29 mouse cellular contexts compared by ENCODE assay signal in genomic region chr2:51730805-51731204, GRCm38 (mm10).
DNase-seq lines count a peak whose midpoint lies in the region; ATAC-seq and TF ChIP-seq lines count a peak whose summit lies in the region.
"Had no signal": no experiment of that assay in that cellular context is flagged by ENCODE, and none has a peak within 500 bp of the region (broad histone marks: within the 10 kb centered on the region; RNA-seq: fewer than 3 reads in every experiment).

No protein-coding gene starts in this region.

- peak; percentile 86 for DNase-seq in embryonic facial prominence, embryonic 14.5 days (ENCODE audit: low spot score)
- no peak for DNase-seq in embryonic facial prominence, embryonic 10.5 days (ENCODE audit: low spot score)
- DNase-seq in limb, embryonic 10.5 days (ENCODE audit: low spot score): no peak
- DNase-seq in brain, embryonic 14.5 days (ENCODE audit: low read depth): peak; percentile 37
- peak; percentile 64 for DNase-seq in limb, embryonic 14.5 days (ENCODE audit: low spot score)
- DNase-seq in urinary bladder, postnatal 25 days (ENCODE audit: low spot score): no peak
- DNase-seq: adrenal gland, adult 8-10 months; adrenal gland, postnatal 14 days; adrenal gland, postnatal 36 days; B cell, adult 2 months; cerebellum, adult 18-20 months; cerebellum, adult 8-10 months; cerebellum, adult 9-11 months; cerebellum, postnatal 14 days; cerebellum, postnatal 36 days; embryo, embryonic 11 days had no signal

- no peak overlapping the region for H3K9ac ChIP-seq in embryonic facial prominence, embryonic 14.5 days (ENCODE audit: low read depth, low read length)
- H3K9ac ChIP-seq in limb, embryonic 13.5 days: no peak overlapping the region
- no peak overlapping the region for H3K9ac ChIP-seq in limb, embryonic 14.5 days (ENCODE audit: low read depth, low read length, severe bottlenecking)
- H3K9ac ChIP-seq: embryonic facial prominence, embryonic 12.5 days; embryonic facial prominence, embryonic 15.5 days; forebrain, embryonic 12.5 days had no signal

- peak; percentile 50 for ATAC-seq in embryonic facial prominence, embryonic 14.5 days (ENCODE audit: low read depth)
- ATAC-seq in limb, embryonic 13.5 days (ENCODE audit: low FRiP score, low read depth): peak; percentile 54; the same call in 1 of the 2 replicates
- ATAC-seq in limb, embryonic 14.5 days (ENCODE audit: low FRiP score, low read depth): peak; percentile 80
- ATAC-seq: activated CD4-positive, CD25-positive, alpha-beta regulatory T cell, adult 4 months; CD4-positive, CD25-positive, alpha-beta regulatory T cell, adult 4 months; forebrain, embryonic 14.5 days; forebrain, embryonic 16.5 days; Patski had no signal

- H3K4me3 ChIP-seq in embryonic facial prominence, embryonic 14.5 days (ENCODE audit: low read depth, low read length): no peak overlapping the region
- H3K4me3 ChIP-seq in embryonic facial prominence, embryonic 10.5 days: no peak overlapping the region
- H3K4me3 ChIP-seq in limb, embryonic 13.5 days: no peak overlapping the region
- no peak overlapping the region for H3K4me3 ChIP-seq in limb, embryonic 10.5 days
- no peak overlapping the region for H3K4me3 ChIP-seq in limb, embryonic 14.5 days (replicated peaks; ENCODE audit: low read length)
- H3K4me3 ChIP-seq: embryonic facial prominence, embryonic 12.5 days; embryonic facial prominence, embryonic 15.5 days; erythroblast, embryonic 14.5 days; forebrain, embryonic 10.5 days; forebrain, embryonic 12.5 days had no signal

- no peak overlapping the region for H3K4me2 ChIP-seq in embryonic facial prominence, embryonic 14.5 days (ENCODE audit: low read depth, low read length)
- H3K4me2 ChIP-seq in limb, embryonic 13.5 days (replicated peaks): no peak overlapping the region
- H3K4me2 ChIP-seq in limb, embryonic 14.5 days (replicated peaks; ENCODE audit: low read depth, low read length, severe bottlenecking): no peak overlapping the region
- H3K4me2 ChIP-seq: embryonic facial prominence, embryonic 12.5 days; embryonic facial prominence, embryonic 15.5 days; forebrain, embryonic 12.5 days had no signal

- no peaks in the 10 kb centered on the region for H3K36me3 ChIP-seq in embryonic facial prominence, embryonic 14.5 days (ENCODE audit: control insufficient read depth, insufficient read depth, low read length)
- H3K36me3 ChIP-seq in embryonic facial prominence, embryonic 10.5 days (replicated peaks): no peaks in the 10 kb centered on the region
- no peaks in the 10 kb centered on the region for H3K36me3 ChIP-seq in limb, embryonic 13.5 days
- H3K36me3 ChIP-seq in limb, embryonic 10.5 days: no peaks in the 10 kb centered on the region
- H3K36me3 ChIP-seq in limb, embryonic 14.5 days (ENCODE audit: control insufficient read depth, insufficient read depth, low read length): no peaks in the 10 kb centered on the region
- H3K36me3 ChIP-seq: embryonic facial prominence, embryonic 12.5 days; embryonic facial prominence, embryonic 15.5 days; forebrain, embryonic 10.5 days; forebrain, embryonic 12.5 days; G1E had no signal

- no peaks in the 10 kb centered on the region for H3K27me3 ChIP-seq in embryonic facial prominence, embryonic 14.5 days (replicated peaks; ENCODE audit: control insufficient read depth, insufficient read depth, low read length)
- H3K27me3 ChIP-seq in embryonic facial prominence, embryonic 10.5 days (replicated peaks; ENCODE audit: low read depth, poor library complexity, severe bottlenecking): no peaks in the 10 kb centered on the region
- H3K27me3 ChIP-seq in limb, embryonic 13.5 days: no peaks in the 10 kb centered on the region
- H3K27me3 ChIP-seq in limb, embryonic 10.5 days (ENCODE audit: low read depth, poor library complexity, severe bottlenecking): no peaks in the 10 kb centered on the region
- no peaks in the 10 kb centered on the region for H3K27me3 ChIP-seq in limb, embryonic 14.5 days (ENCODE audit: control insufficient read depth, insufficient read depth, low read length)
- H3K27me3 ChIP-seq: CH12.LX; embryonic facial prominence, embryonic 12.5 days; embryonic facial prominence, embryonic 15.5 days; forebrain, embryonic 12.5 days; Patski had no signal

- H3K9me3 ChIP-seq in embryonic facial prominence, embryonic 14.5 days (ENCODE audit: control insufficient read depth, low read length): no peaks in the 10 kb centered on the region
- H3K9me3 ChIP-seq in embryonic facial prominence, embryonic 10.5 days: no peaks in the 10 kb centered on the region
- no peaks in the 10 kb centered on the region for H3K9me3 ChIP-seq in limb, embryonic 13.5 days
- no peaks in the 10 kb centered on the region for H3K9me3 ChIP-seq in limb, embryonic 10.5 days (replicated peaks)
- no peaks in the 10 kb centered on the region for H3K9me3 ChIP-seq in limb, embryonic 14.5 days (ENCODE audit: control insufficient read depth, low read length)
- H3K9me3 ChIP-seq: embryonic facial prominence, embryonic 12.5 days; embryonic facial prominence, embryonic 15.5 days; forebrain, embryonic 10.5 days; forebrain, embryonic 12.5 days had no signal

- no peak overlapping the region for H3K27ac ChIP-seq in embryonic facial prominence, embryonic 14.5 days (replicated peaks; ENCODE audit: low read depth, low read length)
- no peak overlapping the region for H3K27ac ChIP-seq in embryonic facial prominence, embryonic 10.5 days (replicated peaks)
- 0 out of 2 replicates have a peak overlapping the region, but pooled peaks have one; percentile 34 for H3K27ac ChIP-seq in limb, embryonic 13.5 days
- no peak overlapping the region for H3K27ac ChIP-seq in limb, embryonic 10.5 days
- no peak overlapping the region for H3K27ac ChIP-seq in limb, embryonic 14.5 days (replicated peaks; ENCODE audit: low read depth, low read length)
- H3K27ac ChIP-seq: embryonic facial prominence, embryonic 12.5 days; forebrain, embryonic 10.5 days; forebrain, embryonic 12.5 days had no signal

- H3K4me1 ChIP-seq in embryonic facial prominence, embryonic 14.5 days (ENCODE audit: control insufficient read depth, insufficient read depth, low read length): 0 out of 2 replicates have a peak, but pooled peaks cover 3% of the 10 kb centered on the region
- peaks cover 27% of the 10 kb centered on the region for H3K4me1 ChIP-seq in embryonic facial prominence, embryonic 10.5 days
- H3K4me1 ChIP-seq in limb, embryonic 13.5 days: peaks cover 20% of the 10 kb centered on the region
- peaks cover 23% of the 10 kb centered on the region for H3K4me1 ChIP-seq in limb, embryonic 10.5 days
- H3K4me1 ChIP-seq in limb, embryonic 14.5 days (ENCODE audit: control insufficient read depth, insufficient read depth, low read length): peaks cover 16% of the 10 kb centered on the region

- TF ChIP-seq CTCF in brain, embryonic 14.5 days (IDR thresholded peaks at IDR 0.05; ENCODE audit: borderline replicate concordance, extremely low read depth, insufficient read depth, insufficient read length): no peak

- 42% methylated on average over 3 of the region's 3 CpGs for whole genome bisulfite sequencing in embryonic facial prominence, embryonic 14.5 days
- 70% methylated on average over 3 of the region's 3 CpGs for WGBS in embryonic facial prominence, embryonic 10.5 days
- WGBS in limb, embryonic 13.5 days: 37% methylated on average over 3 of the region's 3 CpGs
- WGBS in limb, embryonic 10.5 days: 83% methylated on average over 3 of the region's 3 CpGs
- WGBS in limb, embryonic 14.5 days: 34% methylated on average over 3 of the region's 3 CpGs

- TF ChIP-seq POLR2A in brain, embryonic 14.5 days (IDR thresholded peaks at IDR 0.05; ENCODE audit: borderline replicate concordance, extremely low read depth, insufficient read depth, insufficient read length, poor library complexity, severe bottlenecking): no peak
- no peak for TF ChIP-seq POLR2A in limb, embryonic 14.5 days (IDR thresholded peaks at IDR 0.05; ENCODE audit: borderline replicate concordance, extremely low read depth, insufficient read depth, insufficient read length)

Comparison
In these comparisons a context has a peak if more than half of its experiments do, and no peak if none do; other contexts are left out.
1. DNase-seq: peak in embryonic facial prominence, embryonic 14.5 days (single experiment), brain, embryonic 14.5 days (single experiment) and limb, embryonic 14.5 days (single experiment); none in embryonic facial prominence, embryonic 10.5 days (single experiment), limb, embryonic 10.5 days (single experiment) and urinary bladder, postnatal 25 days (single experiment).
2. Peak in every context shown above with its lines, with median percentiles within 50 percentile points of each other: ATAC-seq.